Comparison of ENCODE assay signal across 20 mouse cellular contexts in the genomic region with DNA sequence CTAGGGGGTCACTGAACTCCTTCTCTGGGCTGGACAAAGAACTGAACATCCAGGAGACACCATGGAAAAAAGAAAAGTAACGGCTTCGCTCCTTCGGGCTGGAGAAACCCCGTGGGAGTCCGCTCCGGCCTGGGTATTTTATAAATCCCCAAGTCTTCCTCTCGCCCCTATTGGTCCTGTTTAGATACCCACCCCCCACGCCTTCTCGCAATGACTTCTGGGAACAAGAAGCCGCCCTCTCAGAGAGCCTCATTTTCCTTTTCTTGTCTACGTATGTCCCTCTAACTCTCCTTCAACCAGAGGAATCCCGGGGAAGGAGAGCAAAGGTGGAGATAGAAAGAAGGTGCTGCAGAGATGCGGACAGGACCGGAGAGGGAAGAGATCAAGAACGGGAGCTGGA.
"Had no signal": no experiment of that assay in that cellular context is flagged by ENCODE, and none has a peak within 500 bp of the region (broad histone marks: within the 10 kb centered on the region; RNA-seq: fewer than 3 reads in every experiment).

No protein-coding gene starts in this region.

- H3K4me3 ChIP-seq: lung, embryonic 15.5 days; megakaryocyte, embryonic 14.5 days; midbrain, embryonic 13.5 days; midbrain, embryonic 15.5 days; neural tube, embryonic 13.5 days; neural tube, embryonic 15.5 days had no signal

- H3K4me2 ChIP-seq: lung, embryonic 15.5 days; midbrain, embryonic 11.5 days; midbrain, embryonic 13.5 days; midbrain, embryonic 15.5 days; neural tube, embryonic 13.5 days; neural tube, embryonic 15.5 days had no signal

- H3K4me1 ChIP-seq: lung, embryonic 15.5 days; midbrain, embryonic 13.5 days; midbrain, embryonic 15.5 days; neural tube, embryonic 13.5 days; neural tube, embryonic 15.5 days had no signal

- DNase-seq: lung, adult 2 months; lung, postnatal 14 days; lung, postnatal 36 days; retina, postnatal 1 day; right cerebral cortex, adult 18-20 months; right cerebral cortex, postnatal 25 days; right cerebral cortex, postnatal 4 days; spleen, adult 18-20 months; thymus, adult 18-20 months; thymus, postnatal 14 days; thymus, postnatal 36 days had no signal

- H3K36me3 ChIP-seq: lung, embryonic 15.5 days; midbrain, embryonic 13.5 days; midbrain, embryonic 15.5 days; neural tube, embryonic 13.5 days had no signal

- H3K9ac ChIP-seq: lung, embryonic 15.5 days; midbrain, embryonic 13.5 days; midbrain, embryonic 15.5 days; neural tube, embryonic 13.5 days; neural tube, embryonic 15.5 days had no signal

- ATAC-seq: lung, postnatal 0 days; midbrain, embryonic 13.5 days; midbrain, embryonic 15.5 days had no signal

- H3K9me3 ChIP-seq: lung, embryonic 15.5 days; midbrain, embryonic 15.5 days; neural tube, embryonic 15.5 days had no signal

- H3K27me3 ChIP-seq: lung, embryonic 15.5 days; midbrain, embryonic 13.5 days; midbrain, embryonic 15.5 days; neural tube, embryonic 13.5 days; neural tube, embryonic 15.5 days had no signal

- H3K27ac ChIP-seq: lung, embryonic 15.5 days; macrophage; midbrain, embryonic 13.5 days; midbrain, embryonic 15.5 days; neural tube, embryonic 13.5 days; neural tube, embryonic 15.5 days had no signal
